Mouse (Mus musculus) C2C12 (cell line): ENCODE measurements around the gene Kif6. TPM values are rescaled to one million over a fixed set of nuclear protein-coding genes. Genes with fewer than 3 reads are reported as not detected.

ENCODE experiments used
- H3K27me3 ChIP-seq: one replicate; pipeline ENCODE4 v1.6.1; 2011; ENCODE audit not compliant: control insufficient read depth, insufficient read depth, insufficient read length
- H3K36me3 ChIP-seq: one replicate; pipeline ENCODE4 v1.6.1; 2011; ENCODE audit not compliant: control insufficient read depth, insufficient read depth
- H3K4me3 ChIP-seq: one replicate; pipeline ENCODE4 v1.5.1; 2011; ENCODE audit warnings: mild to moderate bottlenecking, control low read depth; ENCODE audit not compliant: poor library complexity, insufficient read depth, severe bottlenecking
- H3K79me2 ChIP-seq: one replicate; pipeline ENCODE4 v1.6.1; 2011; ENCODE audit not compliant: control insufficient read depth, insufficient read depth
- H3K79me3 ChIP-seq: one replicate; pipeline ENCODE4 v1.6.1; 2011; ENCODE audit warnings: low read depth, control low read depth
- H3ac ChIP-seq: one replicate; pipeline ENCODE3; 2011; ENCODE audit warnings: low read depth; ENCODE audit not compliant: control insufficient read depth, insufficient read length
- CEBPB ChIP-seq: IDR thresholded peaks from one replicate; pipeline ENCODE4 v1.6.1; 2011; ENCODE audit warnings: low read depth, mild to moderate bottlenecking, control low read depth, moderate library complexity
- CTCF ChIP-seq: IDR thresholded peaks from one replicate; pipeline ENCODE4 v1.5.1; 2011; ENCODE audit not compliant: control insufficient read depth, insufficient read depth, insufficient read length
- FOSL1 ChIP-seq: IDR thresholded peaks from one replicate; pipeline ENCODE4 v1.8.0; 2011; ENCODE audit warnings: mild to moderate bottlenecking, low read length; ENCODE audit not compliant: poor library complexity, insufficient read depth, severe bottlenecking
- MAX ChIP-seq: IDR thresholded peaks from one replicate; pipeline ENCODE4 v1.6.1; 2011; ENCODE audit warnings: mild to moderate bottlenecking, control low read depth
- MYOD1 ChIP-seq: IDR thresholded peaks from one replicate; pipeline ENCODE4 v1.6.1; 2011; ENCODE audit warnings: low read depth; ENCODE audit not compliant: control insufficient read depth, insufficient read length
- MYOG ChIP-seq: IDR thresholded peaks from one replicate; pipeline ENCODE4 v1.6.1; 2011; ENCODE audit not compliant: control insufficient read depth, insufficient read length; ENCODE audit errors: extremely low read depth
- USF1 ChIP-seq: IDR thresholded peaks from one replicate; pipeline ENCODE4 v1.6.1; 2011; ENCODE audit warnings: low read depth, mild to moderate bottlenecking, control low read depth, moderate library complexity
- polyA plus RNA-seq: library from polyadenylated mRNA; unstranded; fragments of >200 nt; fragmentation: generic; extraction: Trizol; gene quantifications from one replicate; pipeline ENCODE4 v1.2.1, GENCODE M21; 2012; ENCODE audit warnings: missing spikeins

The Kif6 gene
- polyA plus RNA-seq, 1 experiment, result 0.27 TPM

- no peak overlapping the region for H3ac ChIP-seq
- H3K79me3 ChIP-seq, result no peaks in the 10 kb centered on the region
- H3K36me3 ChIP-seq, result no peaks in the 10 kb centered on the region
- TF ChIP-seq FOSL1 (no peak), USF1 (no peak), CTCF (no peak), CEBPB (no peak), MYOD1 (no peak), MAX (no peak), MYOG (no peak)
- H3K79me2 ChIP-seq, result no peaks in the 10 kb centered on the region
- H3K4me3 ChIP-seq, result no peak overlapping the region
- H3K27me3 ChIP-seq, result no peaks in the 10 kb centered on the region
Measured at GRCm38 (mm10) chr17:49793965-49794364, 179.0 kb downstream of the Kif6 start.

GRCm38 (mm10) chr17:49795241-49795640 lies 180.3 kb downstream of the Kif6 start:
- Histone ChIP-seq H3K79me3 (no peaks in the 10 kb centered on the region), H3K36me3 (no peaks in the 10 kb centered on the region), H3ac (no peak overlapping the region), H3K27me3 (no peaks in the 10 kb centered on the region), H3K79me2 (no peaks in the 10 kb centered on the region), H3K4me3 (no peak overlapping the region)
- no peak for TF ChIP-seq CEBPB
- no peak for TF ChIP-seq MYOG
- TF ChIP-seq MAX, result no peak
- TF ChIP-seq FOSL1, result no peak
- TF ChIP-seq USF1, result no peak
- TF ChIP-seq MYOD1, result no peak
- no peak for TF ChIP-seq CTCF

GRCm38 (mm10) chr17:49796116-49796515 lies 181.2 kb downstream of the Kif6 start:
- TF ChIP-seq FOSL1, result no peak
- TF ChIP-seq USF1, result no peak
- no peak for TF ChIP-seq MAX
- no peak for TF ChIP-seq MYOD1
- TF ChIP-seq CTCF, result no peak
- no peak for TF ChIP-seq CEBPB
- Histone ChIP-seq H3K36me3 (no peaks in the 10 kb centered on the region), H3K79me3 (no peaks in the 10 kb centered on the region), H3K4me3 (no peak overlapping the region), H3K27me3 (no peaks in the 10 kb centered on the region), H3ac (no peak overlapping the region), H3K79me2 (no peaks in the 10 kb centered on the region)

- H3K36me3 ChIP-seq, result no peaks in the 10 kb centered on the region
- H3K79me2 ChIP-seq, result no peaks in the 10 kb centered on the region
- H3ac ChIP-seq, result no peak overlapping the region
- H3K79me3 ChIP-seq, result no peaks in the 10 kb centered on the region
- TF ChIP-seq MAX (no peak), MYOG (no peak), CTCF (no peak), USF1 (no peak), MYOD1 (no peak), CEBPB (no peak), FOSL1 (no peak)
- no peak overlapping the region for H3K4me3 ChIP-seq
- no peaks in the 10 kb centered on the region for H3K27me3 ChIP-seq
Measured at GRCm38 (mm10) chr17:49799168-49799567, 184.2 kb downstream of the Kif6 start.

- Histone ChIP-seq H3K79me3 (no peaks in the 10 kb centered on the region), H3K79me2 (no peaks in the 10 kb centered on the region), H3K27me3 (no peaks in the 10 kb centered on the region), H3K4me3 (no peak overlapping the region), H3ac (no peak overlapping the region), H3K36me3 (no peaks in the 10 kb centered on the region)
- no peak for TF ChIP-seq MYOG
- TF ChIP-seq MAX, result no peak
- TF ChIP-seq CTCF, result no peak
- TF ChIP-seq CEBPB, result no peak
- TF ChIP-seq MYOD1, result no peak
- no peak for TF ChIP-seq USF1
- no peak for TF ChIP-seq FOSL1
Measured at GRCm38 (mm10) chr17:49800157-49800556, 185.2 kb downstream of the Kif6 start.

- H3K27me3 ChIP-seq, result no peaks in the 10 kb centered on the region
- H3K79me2 ChIP-seq, result no peaks in the 10 kb centered on the region
- H3ac ChIP-seq, result no peak overlapping the region
- TF ChIP-seq MYOD1, result no peak
- no peaks in the 10 kb centered on the region for H3K36me3 ChIP-seq
- H3K4me3 ChIP-seq, result no peak overlapping the region
- no peaks in the 10 kb centered on the region for H3K79me3 ChIP-seq
Measured at GRCm38 (mm10) chr17:49807461-49807860, 192.5 kb downstream of the Kif6 start.
